38 mouse cellular contexts compared by ENCODE assay signal in the genomic region with DNA sequence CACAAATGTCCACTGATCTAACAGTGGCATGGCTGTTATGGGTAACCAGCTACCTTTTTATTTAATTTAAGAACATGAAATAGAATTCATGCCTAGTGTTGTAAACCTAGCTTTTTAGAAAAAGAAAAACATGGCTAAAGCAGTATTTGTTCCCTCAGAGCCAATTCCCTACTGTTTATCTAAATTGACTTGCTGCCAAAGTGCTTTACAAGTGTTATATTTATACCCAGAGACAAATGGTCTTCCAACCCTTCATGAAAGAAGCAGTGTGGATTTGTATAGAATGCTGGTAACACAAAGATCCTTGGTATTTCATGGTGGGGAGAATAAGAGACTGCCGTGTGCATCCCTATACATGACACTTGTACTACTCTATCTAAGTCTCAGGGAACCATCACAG. TPM values are rescaled to one million over a fixed set of nuclear protein-coding genes. Genes with fewer than 3 reads are reported as not detected.
"Had no signal": no experiment of that assay in that cellular context is flagged by ENCODE, and none has a peak within 500 bp of the region (broad histone marks: within the 10 kb centered on the region; RNA-seq: fewer than 3 reads in every experiment).

No protein-coding gene starts in this region.

- H3K4me1 ChIP-seq: hindbrain, embryonic 13.5 days; hindbrain, embryonic 15.5 days; limb, embryonic 10.5 days; limb, embryonic 12.5 days; liver, embryonic 12.5 days; liver, embryonic 15.5 days had no signal

- H3K27ac ChIP-seq: heart, adult 2 months; heart, embryonic 13.5 days; heart, embryonic 15.5 days; hindbrain, embryonic 13.5 days; hindbrain, embryonic 15.5 days; hindbrain, postnatal 0 days; layer of hippocampus, adult 2 months; left cerebral cortex, adult 2 months; limb, embryonic 10.5 days; limb, embryonic 12.5 days; liver, embryonic 12.5 days; liver, embryonic 15.5 days had no signal

- H3K36me3 ChIP-seq: heart, embryonic 13.5 days; heart, embryonic 15.5 days; hindbrain, embryonic 13.5 days; hindbrain, embryonic 15.5 days; limb, embryonic 10.5 days; limb, embryonic 12.5 days; liver, embryonic 12.5 days; liver, embryonic 15.5 days had no signal

- H3K27me3 ChIP-seq: heart, embryonic 13.5 days; heart, embryonic 15.5 days; hindbrain, embryonic 13.5 days; hindbrain, embryonic 15.5 days; limb, embryonic 12.5 days; liver, embryonic 12.5 days; liver, embryonic 15.5 days had no signal

- DNase-seq: gastrocnemius, postnatal 14 days; gastrocnemius, postnatal 36 days; heart, adult 11 months; heart, adult 2 months; heart, postnatal 10 days; kidney, adult 18-20 months; kidney, adult 8-10 months; kidney, postnatal 10 days; kidney, postnatal 25 days; kidney, postnatal 4 days; liver had no signal

- H3K4me3 ChIP-seq: heart, adult 2 months; heart, embryonic 13.5 days; heart, embryonic 15.5 days; hindbrain, embryonic 13.5 days; hindbrain, embryonic 15.5 days; layer of hippocampus, adult 2 months; left cerebral cortex, adult 2 months; limb, embryonic 10.5 days; limb, embryonic 12.5 days; liver, embryonic 12.5 days; liver, embryonic 15.5 days had no signal

- H3K9ac ChIP-seq: heart, embryonic 13.5 days; heart, embryonic 15.5 days; hindbrain, embryonic 13.5 days; hindbrain, embryonic 15.5 days; limb, embryonic 12.5 days; liver, embryonic 12.5 days; liver, embryonic 15.5 days had no signal

- ATAC-seq: hindbrain, postnatal 0 days; intestine, embryonic 16.5 days; liver, embryonic 12.5 days had no signal

- H3K4me2 ChIP-seq: heart, embryonic 11.5 days; heart, embryonic 13.5 days; heart, embryonic 15.5 days; hindbrain, embryonic 13.5 days; hindbrain, embryonic 15.5 days; limb, embryonic 12.5 days; liver, embryonic 12.5 days; liver, embryonic 15.5 days had no signal

- H3K9me3 ChIP-seq: heart, embryonic 13.5 days; heart, embryonic 15.5 days; hindbrain, embryonic 13.5 days; hindbrain, embryonic 15.5 days; limb, embryonic 10.5 days; limb, embryonic 12.5 days; liver, embryonic 12.5 days; liver, embryonic 15.5 days had no signal

RNA-seq across cellular contexts. Expression of gene Olfr420, which starts 8.7 kb away (rescaled TPM):
- total RNA-seq: gastrocnemius, adult 18-20 months; gastrocnemius, adult 8-10 months; gastrocnemius, postnatal 14 days; gastrocnemius, postnatal 36 days; heart, adult 2 months; heart, postnatal 10 days; heart, postnatal 25 days; hematopoietic stem cell, adult 5-6 weeks; hindbrain, postnatal 0 days; layer of hippocampus, adult 2 months; layer of hippocampus, postnatal 10 days; layer of hippocampus, postnatal 25 days; left cerebral cortex, adult 2 months; left cerebral cortex, postnatal 14 days; left cerebral cortex, postnatal 36 days had no signal
- polyA plus RNA-seq: gonadal fat pad, adult 2 months; heart, adult 2 months; heart, embryonic 13.5 days; heart, embryonic 15.5 days; hindbrain, embryonic 11.5 days; hindbrain, embryonic 13.5 days; hindbrain, embryonic 15.5 days; hindbrain, postnatal 0 days; intestine, embryonic 14.5 days; intestine, embryonic 16.5 days; kidney, embryonic 14.5 days; kidney, embryonic 16.5 days; limb, embryonic 10.5 days; limb, embryonic 12.5 days; limb, embryonic 14.5 days had no signal

RNA-seq across cellular contexts. Expression of gene Olfr424, which starts 15.4 kb away (rescaled TPM):
- total RNA-seq: gastrocnemius, adult 18-20 months; gastrocnemius, adult 8-10 months; gastrocnemius, postnatal 14 days; gastrocnemius, postnatal 36 days; heart, adult 2 months; heart, postnatal 10 days; heart, postnatal 25 days; hematopoietic stem cell, adult 5-6 weeks; hindbrain, postnatal 0 days; layer of hippocampus, adult 2 months; layer of hippocampus, postnatal 10 days; layer of hippocampus, postnatal 25 days; left cerebral cortex, adult 2 months; left cerebral cortex, postnatal 14 days; left cerebral cortex, postnatal 36 days had no signal
- polyA plus RNA-seq: gonadal fat pad, adult 2 months; heart, adult 2 months; heart, embryonic 11.5 days; heart, embryonic 13.5 days; heart, embryonic 15.5 days; hindbrain, embryonic 11.5 days; hindbrain, embryonic 13.5 days; hindbrain, embryonic 15.5 days; hindbrain, postnatal 0 days; intestine, embryonic 14.5 days; intestine, embryonic 16.5 days; kidney, embryonic 14.5 days; kidney, embryonic 16.5 days; limb, embryonic 10.5 days; limb, embryonic 12.5 days; limb, embryonic 14.5 days; liver, embryonic 12.5 days; liver, embryonic 15.5 days had no signal

RNA-seq across cellular contexts. Expression of gene Olfr231, which starts 25.7 kb away (rescaled TPM):
- total RNA-seq: gastrocnemius, adult 18-20 months; gastrocnemius, adult 8-10 months; gastrocnemius, postnatal 14 days; gastrocnemius, postnatal 36 days; heart, adult 2 months; heart, postnatal 10 days; heart, postnatal 25 days; hematopoietic stem cell, adult 5-6 weeks; hindbrain, postnatal 0 days; layer of hippocampus, adult 2 months; layer of hippocampus, postnatal 10 days; layer of hippocampus, postnatal 25 days; left cerebral cortex, adult 2 months; left cerebral cortex, postnatal 14 days; left cerebral cortex, postnatal 36 days had no signal
- polyA plus RNA-seq: gonadal fat pad, adult 2 months; heart, adult 2 months; heart, embryonic 11.5 days; heart, embryonic 13.5 days; heart, embryonic 15.5 days; hindbrain, embryonic 11.5 days; hindbrain, embryonic 13.5 days; hindbrain, embryonic 15.5 days; hindbrain, postnatal 0 days; intestine, embryonic 14.5 days; intestine, embryonic 16.5 days; kidney, embryonic 14.5 days; kidney, embryonic 16.5 days; limb, embryonic 10.5 days; limb, embryonic 12.5 days; limb, embryonic 14.5 days; liver, embryonic 12.5 days; liver, embryonic 15.5 days had no signal

RNA-seq across cellular contexts. Expression of gene Spta1, which starts 25.9 kb away (rescaled TPM):
- total RNA-seq: hindbrain, postnatal 0 days had no signal

RNA-seq across cellular contexts. Expression of gene Olfr427, which starts 50.0 kb away (rescaled TPM):
- total RNA-seq: gastrocnemius, adult 18-20 months; gastrocnemius, adult 8-10 months; gastrocnemius, postnatal 14 days; gastrocnemius, postnatal 36 days; heart, adult 2 months; heart, postnatal 10 days; heart, postnatal 25 days; hematopoietic stem cell, adult 5-6 weeks; hindbrain, postnatal 0 days; layer of hippocampus, adult 2 months; layer of hippocampus, postnatal 10 days; layer of hippocampus, postnatal 25 days; left cerebral cortex, adult 2 months; left cerebral cortex, postnatal 14 days; left cerebral cortex, postnatal 36 days had no signal
- polyA plus RNA-seq: gonadal fat pad, adult 2 months; heart, adult 2 months; heart, embryonic 11.5 days; heart, embryonic 13.5 days; heart, embryonic 15.5 days; hindbrain, embryonic 11.5 days; hindbrain, embryonic 13.5 days; hindbrain, embryonic 15.5 days; hindbrain, postnatal 0 days; intestine, embryonic 14.5 days; intestine, embryonic 16.5 days; kidney, embryonic 14.5 days; kidney, embryonic 16.5 days; limb, embryonic 10.5 days; limb, embryonic 12.5 days; limb, embryonic 14.5 days; liver, embryonic 12.5 days; liver, embryonic 15.5 days had no signal
